In genomic region chr5:113796401-113797148, GRCm38 (mm10) we compare ENCODE assay signal across 9 mouse cellular contexts. TPM values are rescaled to one million over a fixed set of nuclear protein-coding genes. Genes with fewer than 3 reads are reported as not detected.
DNase-seq lines count a peak whose midpoint lies in the region; ATAC-seq and TF ChIP-seq lines count a peak whose summit lies in the region.
"Had no signal": no experiment of that assay in that cellular context is flagged by ENCODE, and none has a peak within 500 bp of the region (broad histone marks: within the 10 kb centered on the region; RNA-seq: fewer than 3 reads in every experiment).

No protein-coding gene starts in this region.

- no peak for TF ChIP-seq EP300 in stomach, postnatal 0 days (optimal IDR thresholded peaks at IDR 0.05)

- H3K4me2 ChIP-seq in heart, embryonic 13.5 days = peak overlapping the region; percentile 58
- H3K4me2 ChIP-seq in stomach, postnatal 0 days (replicated peaks; ENCODE audit: low read depth) = peak overlapping the region; percentile 45

- H3K4me3 ChIP-seq in heart, embryonic 13.5 days = peak overlapping the region; percentile 23
- peak overlapping the region; percentile 73 for H3K4me3 ChIP-seq in limb, embryonic 10.5 days
- no peak overlapping the region; the same call in 1 of the 2 replicates for H3K4me3 ChIP-seq in stomach, postnatal 0 days (ENCODE audit: low read depth, low read length)
- H3K4me3 ChIP-seq: erythroblast, embryonic 14.5 days had no signal

- no peaks in the 10 kb centered on the region for H3K9me3 ChIP-seq in heart, embryonic 13.5 days
- H3K9me3 ChIP-seq in limb, embryonic 10.5 days (replicated peaks) = no peaks in the 10 kb centered on the region
- no peaks in the 10 kb centered on the region for H3K9me3 ChIP-seq in stomach, postnatal 0 days (ENCODE audit: control insufficient read depth, low read length)

- H3K27me3 ChIP-seq in heart, embryonic 13.5 days (replicated peaks) = peaks cover 44% of the 10 kb centered on the region
- H3K27me3 ChIP-seq in limb, embryonic 10.5 days (ENCODE audit: low read depth, poor library complexity, severe bottlenecking) = no peaks in the 10 kb centered on the region
- H3K27me3 ChIP-seq in stomach, postnatal 0 days (ENCODE audit: control insufficient read depth, insufficient read depth, low read length) = no peaks in the 10 kb centered on the region; the same call in 1 of the 2 replicates

- no peak for DNase-seq in heart, postnatal 14 days
- peak; percentile 69 for DNase-seq in testis, postnatal 10 days (ENCODE audit: low spot score)
- DNase-seq in testis, postnatal 14 days (ENCODE audit: low spot score) = no peak
- peak; percentile 99 for DNase-seq in limb, embryonic 10.5 days (ENCODE audit: low spot score)
- DNase-seq in stomach, postnatal 0 days (ENCODE audit: low spot score) = no peak
- no peak for DNase-seq in adrenal gland, adult 18-20 months (ENCODE audit: low spot score in 2 of 2)
- no peak for DNase-seq in layer of hippocampus, adult 11-12 months (ENCODE audit: low spot score)

- H3K36me3 ChIP-seq in heart, embryonic 13.5 days = no peaks in the 10 kb centered on the region
- H3K36me3 ChIP-seq in limb, embryonic 10.5 days = peaks cover 45% of the 10 kb centered on the region
- no peaks in the 10 kb centered on the region for H3K36me3 ChIP-seq in stomach, postnatal 0 days (ENCODE audit: control insufficient read depth, insufficient read depth, low read length)

- H3K4me1 ChIP-seq in heart, embryonic 13.5 days = peaks cover 40% of the 10 kb centered on the region
- H3K4me1 ChIP-seq in limb, embryonic 10.5 days = peaks cover 90% of the 10 kb centered on the region
- no peaks in the 10 kb centered on the region for H3K4me1 ChIP-seq in stomach, postnatal 0 days (replicated peaks; ENCODE audit: control insufficient read depth, insufficient read depth)

- ATAC-seq in heart, embryonic 13.5 days (ENCODE audit: extremely low read depth, insufficient number of reproducible peaks, low FRiP score, low TSS enrichment) = no peak
- peak; percentile 25; the same call in 1 of the 2 replicates for ATAC-seq in stomach, postnatal 0 days (ENCODE audit: low FRiP score, low TSS enrichment)

- intact Hi-C loops in heart, postnatal 14 days (cut with DNase I) = no loop called here

- no peak for TF ChIP-seq CTCF in stomach, postnatal 0 days (IDR thresholded peaks at IDR 0.05; ENCODE audit: low read depth)

- peak overlapping the region; percentile 50 for H3K27ac ChIP-seq in heart, embryonic 13.5 days (replicated peaks)
- peak overlapping the region; percentile 94 for H3K27ac ChIP-seq in limb, embryonic 10.5 days
- peak overlapping the region; percentile 40; the same call in 1 of the 2 replicates for H3K27ac ChIP-seq in stomach, postnatal 0 days (replicated peaks)

- peak overlapping the region; percentile 20 for H3K9ac ChIP-seq in heart, embryonic 13.5 days
- H3K9ac ChIP-seq in stomach, postnatal 0 days (ENCODE audit: low read length) = peak overlapping the region; percentile 23; the same call in 1 of the 2 replicates

- 7% methylated on average over 13 of the region's 13 CpGs for WGBS in heart, embryonic 13.5 days
- WGBS in limb, embryonic 10.5 days = 5% methylated on average over 13 of the region's 13 CpGs
- 6% methylated on average over 13 of the region's 13 CpGs for WGBS in stomach, postnatal 0 days

RNA-seq across cellular contexts. Expression of gene Tmem119, which starts 3.7 kb away (rescaled TPM):
- 13.3 and 15.8 TPM in 2 replicates for polyA plus RNA-seq in heart, embryonic 13.5 days (2015; fragmentation: Nextera tagmentation; extraction: Ambion mirVana)
- 10 to 100 TPM; 10.5 to 12.5 TPM for total RNA-seq in heart, postnatal 14 days (2021)
- 159 and 218 TPM in 2 replicates for polyA plus RNA-seq in limb, embryonic 10.5 days (2016; fragmentation: Nextera tagmentation; extraction: Ambion mirVana)
- 35.3 and 36.6 TPM in 2 replicates for polyA plus RNA-seq in stomach, postnatal 0 days (2015; fragmentation: Nextera tagmentation; extraction: Ambion mirVana)
- total RNA-seq in adrenal gland, adult 18-20 months (2021) = 10 to 100 TPM in 1 of 2 experiments, 1 to 10 TPM in 1; 6.8 to 12.3 TPM

RNA-seq across cellular contexts. Expression of gene Iscu, which starts 24.0 kb away (rescaled TPM):
- polyA plus RNA-seq in heart, embryonic 13.5 days (2015; fragmentation: Nextera tagmentation; extraction: Ambion mirVana) = 99.6 and 102 TPM in 2 replicates
- total RNA-seq in heart, postnatal 14 days (2021) = 100 to 1,000 TPM; 140 to 145 TPM
- polyA plus RNA-seq in limb, embryonic 10.5 days (2016; fragmentation: Nextera tagmentation; extraction: Ambion mirVana) = 106 and 112 TPM in 2 replicates
- 154 and 166 TPM in 2 replicates for polyA plus RNA-seq in stomach, postnatal 0 days (2015; fragmentation: Nextera tagmentation; extraction: Ambion mirVana)
- total RNA-seq in adrenal gland, adult 18-20 months (2021) = 1,000 to 10,000 TPM in 1 of 2 experiments, 100 to 1,000 TPM in 1; 455 to 1,089 TPM

RNA-seq across cellular contexts. Expression of gene Sart3, which starts 24.3 kb away (rescaled TPM):
- polyA plus RNA-seq in heart, embryonic 13.5 days (2015; fragmentation: Nextera tagmentation; extraction: Ambion mirVana) = 32.0 and 34.5 TPM in 2 replicates
- total RNA-seq in heart, postnatal 14 days (2021) = 10 to 100 TPM; 15.6 to 16.9 TPM
- 90.9 and 100 TPM in 2 replicates for polyA plus RNA-seq in limb, embryonic 10.5 days (2016; fragmentation: Nextera tagmentation; extraction: Ambion mirVana)
- 10.4 and 11.2 TPM in 2 replicates for polyA plus RNA-seq in stomach, postnatal 0 days (2015; fragmentation: Nextera tagmentation; extraction: Ambion mirVana)
- 10 to 100 TPM; 28.4 to 33.7 TPM for total RNA-seq in adrenal gland, adult 18-20 months (2021)

RNA-seq across cellular contexts. Expression of gene Selplg, which starts 35.9 kb away (rescaled TPM):
- 1.2 and 1.3 TPM in 2 replicates for polyA plus RNA-seq in heart, embryonic 13.5 days (2015; fragmentation: Nextera tagmentation; extraction: Ambion mirVana)
- total RNA-seq in heart, postnatal 14 days (2021) = 1 to 10 TPM; 2.3 to 6.4 TPM
- polyA plus RNA-seq in limb, embryonic 10.5 days (2016; fragmentation: Nextera tagmentation; extraction: Ambion mirVana) = 0.60 and 0.80 TPM in 2 replicates
- polyA plus RNA-seq in stomach, postnatal 0 days (2015; fragmentation: Nextera tagmentation; extraction: Ambion mirVana) = 2.0 and 2.6 TPM in 2 replicates
- total RNA-seq in adrenal gland, adult 18-20 months (2021) = 10 to 100 TPM in 1 of 2 experiments, 1 to 10 TPM in 1; 4.5 to 10.0 TPM

Comparison
In these comparisons a context has a peak if more than half of its experiments do, and no peak if none do; other contexts are left out.
1. DNase-seq: peak in testis, postnatal 10 days (single experiment) and limb, embryonic 10.5 days (single experiment); none in heart, postnatal 14 days (0 of 2), testis, postnatal 14 days (single experiment), stomach, postnatal 0 days (single experiment), adrenal gland, adult 18-20 months (0 of 2) and layer of hippocampus, adult 11-12 months (single experiment).
2. H3K27ac ChIP-seq: peak in every context shown above with its lines; median percentile 94 in limb, embryonic 10.5 days; 50 in heart, embryonic 13.5 days; 40 in stomach, postnatal 0 days.